Mouse (Mus musculus) C2C12 (cell line): ENCODE data around the gene Trpm2.

Experiments used
- CEBPB ChIP-seq: IDR thresholded peaks from one replicate; pipeline ENCODE4 v1.6.1; 2011; ENCODE audit warnings: low read depth, mild to moderate bottlenecking, control low read depth, moderate library complexity
- CTCF ChIP-seq: IDR thresholded peaks from one replicate; pipeline ENCODE4 v1.5.1; 2011; ENCODE audit not compliant: control insufficient read depth, insufficient read depth, insufficient read length
- FOSL1 ChIP-seq: IDR thresholded peaks from one replicate; pipeline ENCODE4 v1.8.0; 2011; ENCODE audit warnings: mild to moderate bottlenecking, low read length; ENCODE audit not compliant: poor library complexity, insufficient read depth, severe bottlenecking
- MAX ChIP-seq: IDR thresholded peaks from one replicate; pipeline ENCODE4 v1.6.1; 2011; ENCODE audit warnings: mild to moderate bottlenecking, control low read depth
- MYOG ChIP-seq: IDR thresholded peaks from one replicate; pipeline ENCODE4 v1.6.1; 2011; ENCODE audit not compliant: control insufficient read depth, insufficient read length; ENCODE audit errors: extremely low read depth
- USF1 ChIP-seq: IDR thresholded peaks from one replicate; pipeline ENCODE4 v1.6.1; 2011; ENCODE audit warnings: low read depth, mild to moderate bottlenecking, control low read depth, moderate library complexity

DNA sequence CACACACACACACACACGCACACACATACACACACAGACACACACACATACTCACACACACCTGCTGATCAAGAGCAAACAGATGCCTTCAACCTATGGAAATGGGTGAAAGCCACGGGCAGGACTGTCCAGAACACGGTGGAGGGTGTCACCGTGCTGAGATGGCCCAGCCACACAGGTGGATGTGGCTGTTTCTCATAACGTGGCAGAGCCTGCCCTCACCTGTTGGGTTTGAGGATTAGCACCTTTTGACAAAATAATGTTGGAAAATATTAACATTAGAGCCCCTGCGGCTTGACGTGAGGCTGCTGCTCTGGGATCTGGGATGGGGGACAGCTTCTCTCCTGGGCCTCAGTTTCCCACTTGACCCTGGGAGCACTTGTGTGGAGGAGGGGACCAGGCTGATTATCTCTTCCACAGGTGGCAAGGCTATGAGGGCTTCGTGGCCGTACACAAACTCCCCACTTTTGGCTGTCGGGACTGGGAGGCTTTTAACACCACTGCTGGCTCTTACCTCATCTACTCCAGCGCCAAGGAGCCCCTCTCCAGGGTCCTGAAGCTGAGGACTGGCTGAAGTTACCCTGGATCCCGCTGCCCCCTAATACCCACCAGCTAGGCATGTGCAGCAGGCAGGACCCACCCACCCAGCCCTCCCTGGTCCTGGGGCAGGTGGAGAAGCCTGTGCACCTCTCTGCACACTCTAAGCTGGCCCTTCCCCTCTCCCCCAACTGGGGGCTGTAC, 84.2 kb downstream of the Trpm2 start:
- TF ChIP-seq CTCF = no peak
- TF ChIP-seq MYOG = no peak
- TF ChIP-seq MAX = no peak
- no peak for TF ChIP-seq FOSL1
- no peak for TF ChIP-seq USF1
- no peak for TF ChIP-seq CEBPB
